8 mouse cellular contexts compared by ENCODE assay signal in the genomic region with DNA sequence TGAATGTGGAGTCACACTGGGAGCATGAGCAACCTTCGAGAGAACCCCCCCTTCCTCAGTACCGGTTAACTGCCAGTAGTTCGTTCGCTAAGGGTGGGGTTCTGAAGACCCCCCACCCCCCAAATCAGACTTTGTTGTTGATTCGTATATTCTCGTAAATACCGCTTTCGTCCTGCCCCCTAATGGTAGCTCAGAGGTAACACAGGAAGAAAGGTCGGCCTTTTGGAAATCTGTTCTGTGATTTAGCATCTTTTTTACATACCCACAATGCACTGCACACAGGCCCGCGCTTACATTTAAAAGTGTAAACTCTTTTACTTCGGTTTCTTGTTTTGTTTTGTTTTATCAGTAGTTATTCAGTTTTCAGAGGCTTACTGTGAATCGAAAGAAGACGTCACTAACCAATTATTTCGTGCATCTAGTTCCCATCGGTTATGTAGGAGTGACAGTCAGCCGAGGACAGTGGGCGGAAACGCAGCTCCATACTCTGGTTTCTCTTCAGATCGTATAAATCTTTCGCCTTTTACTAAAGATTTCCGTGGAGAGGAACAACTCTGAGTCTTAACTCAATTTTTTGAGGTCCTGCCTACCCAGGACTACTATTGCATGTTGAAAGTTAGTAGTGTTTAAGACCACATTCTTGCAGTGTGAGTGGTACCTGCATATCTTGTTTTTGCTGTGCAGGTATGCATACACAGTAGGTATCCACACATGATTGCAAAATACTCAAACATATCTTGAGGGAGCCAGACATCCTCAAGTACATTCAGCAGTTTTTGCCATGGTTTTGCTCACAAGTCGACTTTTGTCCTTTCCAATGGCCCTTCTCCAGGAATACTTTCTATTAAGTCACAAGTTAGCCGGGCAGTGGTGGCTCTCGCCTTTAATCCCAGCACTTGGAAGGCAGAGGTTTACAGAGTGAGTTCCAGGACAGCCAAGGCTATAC. TPM values are rescaled to one million over a fixed set of nuclear protein-coding genes. Genes with fewer than 3 reads are reported as not detected.
DNase-seq lines count a peak whose midpoint lies in the region; ATAC-seq and TF ChIP-seq lines count a peak whose summit lies in the region.

No protein-coding gene starts in this region.

- DNase-seq in ovary, postnatal 14 days (ENCODE audit: low spot score): peak; percentile 41
- DNase-seq in ovary, adult 18-20 months (ENCODE audit: low spot score): no peak
- DNase-seq in brain, embryonic 14.5 days (ENCODE audit: low read depth): peak; percentile 90
- peak; percentile 86 for DNase-seq in forelimb bud, embryonic 11.5 days (ENCODE audit: low read depth, low spot score)
- no peak for DNase-seq in lung, adult 2 months
- no peak for DNase-seq in layer of hippocampus, adult 9-10 months (ENCODE audit: low spot score)

- H3K36me3 ChIP-seq in intestine, embryonic 16.5 days (ENCODE audit: control insufficient read depth, insufficient read depth, low read length): no peaks in the 10 kb centered on the region
- H3K36me3 ChIP-seq in neural tube, embryonic 14.5 days (ENCODE audit: control insufficient read depth, insufficient read depth, low read length): no peaks in the 10 kb centered on the region

- peak overlapping the region; percentile 60 for H3K4me2 ChIP-seq in intestine, embryonic 16.5 days (ENCODE audit: low read depth, low read length)
- peak overlapping the region; percentile 45 for H3K4me2 ChIP-seq in neural tube, embryonic 14.5 days (ENCODE audit: low read depth, low read length)

- H3K27ac ChIP-seq in intestine, embryonic 16.5 days (ENCODE audit: low read length): peak overlapping the region; percentile 71
- no peak overlapping the region for H3K27ac ChIP-seq in neural tube, embryonic 14.5 days (ENCODE audit: low read depth, low read length)

- peak; percentile 13; the same call in 1 of the 2 replicates for TF ChIP-seq POLR2A in brain, embryonic 14.5 days (IDR thresholded peaks at IDR 0.05; ENCODE audit: borderline replicate concordance, extremely low read depth, insufficient read depth, insufficient read length, poor library complexity, severe bottlenecking)
- peak; percentile 57; the same call in 1 of the 2 replicates for TF ChIP-seq POLR2A in lung, adult 2 months (IDR thresholded peaks at IDR 0.05; ENCODE audit: borderline replicate concordance, extremely low read depth, low read depth, low read length)

- 1% methylated on average over 25 of the region's 25 CpGs for WGBS in intestine, embryonic 16.5 days
- under 1% methylated on average over 25 of the region's 25 CpGs for WGBS in lung, adult 2 months
- under 1% methylated on average over 25 of the region's 25 CpGs for WGBS in neural tube, embryonic 14.5 days

- ATAC-seq in intestine, embryonic 16.5 days: peak; percentile 93
- peak; percentile 65; the same call in 1 of the 2 replicates for ATAC-seq in neural tube, embryonic 14.5 days (ENCODE audit: low read depth)

- H3K4me1 ChIP-seq in intestine, embryonic 16.5 days (ENCODE audit: control insufficient read depth, insufficient read depth, low read length): no peaks in the 10 kb centered on the region
- no peaks in the 10 kb centered on the region; the same call in 1 of the 2 replicates for H3K4me1 ChIP-seq in lung, adult 2 months (ENCODE audit: control insufficient read depth, insufficient read depth, low read length)
- no peaks in the 10 kb centered on the region for H3K4me1 ChIP-seq in neural tube, embryonic 14.5 days (ENCODE audit: control insufficient read depth, insufficient read depth, low read length)

- peak; percentile 61; the same call in 1 of the 2 replicates for TF ChIP-seq CTCF in brain, embryonic 14.5 days (IDR thresholded peaks at IDR 0.05; ENCODE audit: borderline replicate concordance, extremely low read depth, insufficient read depth, insufficient read length)
- peak; percentile 11; the same call in 1 of the 2 replicates for TF ChIP-seq CTCF in lung, adult 2 months (IDR thresholded peaks at IDR 0.05; ENCODE audit: insufficient read depth, low read length)

- H3K9me3 ChIP-seq in intestine, embryonic 16.5 days (ENCODE audit: control insufficient read depth, low read length): no peaks in the 10 kb centered on the region
- H3K9me3 ChIP-seq in neural tube, embryonic 14.5 days (ENCODE audit: control insufficient read depth, low read length): no peaks in the 10 kb centered on the region

- peak overlapping the region; percentile 36 for H3K4me3 ChIP-seq in intestine, embryonic 16.5 days (ENCODE audit: low read length)
- peak overlapping the region; percentile 50 for H3K4me3 ChIP-seq in lung, adult 2 months (replicated peaks; ENCODE audit: extremely low read depth, low read depth, low read length)
- peak overlapping the region; percentile 26 for H3K4me3 ChIP-seq in neural tube, embryonic 14.5 days (ENCODE audit: low read depth, low read length)

- H3K9ac ChIP-seq in intestine, embryonic 16.5 days (ENCODE audit: low read depth, low read length): peak overlapping the region; percentile 62
- peak overlapping the region; percentile 29; the same call in 1 of the 2 replicates for H3K9ac ChIP-seq in neural tube, embryonic 14.5 days (replicated peaks; ENCODE audit: low read depth, low read length)

- no peaks in the 10 kb centered on the region for H3K27me3 ChIP-seq in intestine, embryonic 16.5 days (replicated peaks; ENCODE audit: control insufficient read depth, insufficient read depth, low read length)
- H3K27me3 ChIP-seq in neural tube, embryonic 14.5 days (ENCODE audit: control insufficient read depth, insufficient read depth, low read length): no peaks in the 10 kb centered on the region

RNA-seq across cellular contexts. Expression of a gene that starts 19.9 kb away (rescaled TPM):
- polyA plus RNA-seq in brain, embryonic 14.5 days (2012; rRNA removed): 14.5 and 23.7 TPM in 2 replicates
- polyA plus RNA-seq in intestine, embryonic 16.5 days (2015; fragmentation: Nextera tagmentation; extraction: Ambion mirVana): 35.9 and 41.3 TPM in 2 replicates
- 0.34 and 0.86 TPM in 2 replicates for polyA plus RNA-seq in lung, adult 2 months (2012; rRNA removed)
- 3.5 and 6.0 TPM in 2 replicates for polyA plus RNA-seq in neural tube, embryonic 14.5 days (2014; fragmentation: Nextera tagmentation; extraction: Ambion mirVana)

RNA-seq across cellular contexts. Expression of a gene that starts 46.3 kb away (rescaled TPM):
- 838 and 897 TPM in 2 replicates for polyA plus RNA-seq in brain, embryonic 14.5 days (2012; rRNA removed)
- 811 and 851 TPM in 2 replicates for polyA plus RNA-seq in intestine, embryonic 16.5 days (2015; fragmentation: Nextera tagmentation; extraction: Ambion mirVana)
- polyA plus RNA-seq in lung, adult 2 months (2012; rRNA removed): 456 and 494 TPM in 2 replicates
- 549 and 599 TPM in 2 replicates for polyA plus RNA-seq in neural tube, embryonic 14.5 days (2014; fragmentation: Nextera tagmentation; extraction: Ambion mirVana)

RNA-seq across cellular contexts. Expression of a gene that starts 49.4 kb away (rescaled TPM):
- polyA plus RNA-seq in brain, embryonic 14.5 days (2012; rRNA removed): 6.2 and 7.0 TPM in 2 replicates
- polyA plus RNA-seq in intestine, embryonic 16.5 days (2015; fragmentation: Nextera tagmentation; extraction: Ambion mirVana): 11.2 and 11.8 TPM in 2 replicates
- polyA plus RNA-seq in lung, adult 2 months (2012; rRNA removed): 21.7 and 24.1 TPM in 2 replicates
- polyA plus RNA-seq in neural tube, embryonic 14.5 days (2014; fragmentation: Nextera tagmentation; extraction: Ambion mirVana): 6.4 and 7.3 TPM in 2 replicates

RNA-seq across cellular contexts. Expression of a gene that starts 49.6 kb away (rescaled TPM):
- 1.3 and 1.6 TPM in 2 replicates for polyA plus RNA-seq in brain, embryonic 14.5 days (2012; rRNA removed)
- 0.40 and 0.47 TPM in 2 replicates for polyA plus RNA-seq in intestine, embryonic 16.5 days (2015; fragmentation: Nextera tagmentation; extraction: Ambion mirVana)
- 4.2 and 5.2 TPM in 2 replicates for polyA plus RNA-seq in lung, adult 2 months (2012; rRNA removed)
- 0.46 and 0.86 TPM in 2 replicates for polyA plus RNA-seq in neural tube, embryonic 14.5 days (2014; fragmentation: Nextera tagmentation; extraction: Ambion mirVana)

Comparison
In these comparisons a context has a peak if more than half of its experiments do, and no peak if none do; other contexts are left out.
1. DNase-seq: peak in ovary, postnatal 14 days (single experiment), brain, embryonic 14.5 days (single experiment) and forelimb bud, embryonic 11.5 days (single experiment); none in ovary, adult 18-20 months (single experiment), lung, adult 2 months (single experiment) and layer of hippocampus, adult 9-10 months (single experiment).
2. Peak in every context shown above with its lines, with median percentiles within 50 percentile points of each other: H3K4me3 ChIP-seq.